Mouse (Mus musculus) embryonic stem cell, embryonic (primary cell): ENCODE measurements at regions not wholly inside any gene's neighbourhood (a gene's known extent, or its start where the extent isn't known, plus 50 kb on each side); places are given as distances from the start of the nearest gene placed in this dataset.

Source experiments
- CTCF ChIA-PET, 4 experiments: fragments of 300-600 bp in 2 of 4; fragments of 350-600 bp in 2 of 4; sonication (Branson Sonifier 250); formaldehyde crosslinking; loops; one replicate each; lab custom pipeline; 2022; ENCODE audit warnings: inconsistent platforms in 2 of 4; lab: Charles Lee
- POLR2A ChIA-PET, 4 experiments: fragments of 300-600 bp in 2 of 4; fragments of 350-600 bp in 2 of 4; sonication (Branson Sonifier 250); formaldehyde crosslinking; loops; one replicate each; lab custom pipeline; 2022; ENCODE audit warnings: antibody characterized with exemption in 4 of 4, inconsistent platforms in 1 of 4; lab: Charles Lee

DNA sequence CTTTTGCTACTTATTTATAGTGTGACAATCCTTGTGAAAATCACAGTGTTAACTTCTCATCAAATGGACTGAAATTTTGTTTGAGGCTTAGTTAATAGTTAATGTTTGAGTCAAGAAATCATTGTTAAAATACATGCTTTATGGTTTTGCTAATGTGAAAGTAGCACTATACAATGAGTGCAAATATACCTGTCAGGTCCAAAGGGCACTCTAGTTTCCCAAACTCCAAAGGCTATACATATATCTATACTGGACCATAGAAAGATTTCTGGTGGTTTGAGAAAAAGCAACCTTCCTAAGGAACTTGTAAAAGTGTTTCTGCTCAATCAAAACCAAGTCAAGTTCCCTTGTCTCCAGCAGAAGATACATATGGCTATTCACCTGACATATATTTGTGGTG is 258.3 kb upstream of the Dsel start:
- POLR2A ChIA-PET = no interaction called here
- CTCF ChIA-PET = no interaction called here

DNA sequence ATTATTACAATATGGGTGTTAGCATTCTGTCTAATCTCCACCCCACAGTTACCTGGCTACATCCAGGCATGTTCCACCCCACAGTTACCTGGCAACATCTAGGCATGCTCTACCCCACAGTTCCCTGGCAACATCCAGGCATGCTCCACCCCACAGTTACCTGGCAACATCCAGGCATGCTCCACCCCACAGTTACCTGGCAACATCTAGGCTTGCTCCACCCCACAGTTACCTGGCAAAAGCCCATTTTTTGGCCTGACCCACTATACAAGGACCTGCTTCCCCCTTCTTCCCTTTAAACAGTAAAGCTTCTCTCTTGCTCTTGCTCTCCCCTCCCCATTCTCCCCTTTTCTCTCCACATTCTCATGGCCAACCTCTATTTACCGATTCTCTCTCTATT is 238.7 kb upstream of the Dsel start:
- CTCF ChIA-PET = no interaction called here
- POLR2A ChIA-PET = no interaction called here

DNA sequence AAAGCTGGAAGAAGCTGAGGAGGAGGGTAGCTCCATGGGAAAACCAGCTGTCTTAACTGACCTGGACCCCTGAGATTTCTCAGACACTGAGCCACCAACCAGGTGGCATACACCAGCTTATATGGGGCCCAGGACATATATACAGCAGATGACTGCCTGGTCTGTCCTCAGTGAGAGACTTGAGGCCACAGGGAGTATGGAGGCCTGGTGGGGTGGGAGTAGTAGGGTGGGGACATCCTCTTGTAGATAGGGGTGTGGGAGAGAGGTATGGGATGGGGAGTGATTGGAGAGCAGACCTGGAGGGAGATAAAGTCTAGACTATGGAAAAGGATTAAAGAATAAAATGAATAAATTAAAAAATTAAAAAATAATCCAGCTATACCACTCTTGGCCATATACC is 195.2 kb upstream of the Dsel start:
- POLR2A ChIA-PET = no interaction called here
- CTCF ChIA-PET = no interaction called here

GRCm38 (mm10) chr1:112053926-112054325 is 189.2 kb upstream of the Dsel start:
- ChIA-PET POLR2A (no interaction called here), CTCF (no interaction called here)

- POLR2A ChIA-PET = no interaction called here
- CTCF ChIA-PET = no interaction called here
Measured at GRCm38 (mm10) chr1:112043061-112043460, 178.3 kb upstream of the Dsel start.

DNA sequence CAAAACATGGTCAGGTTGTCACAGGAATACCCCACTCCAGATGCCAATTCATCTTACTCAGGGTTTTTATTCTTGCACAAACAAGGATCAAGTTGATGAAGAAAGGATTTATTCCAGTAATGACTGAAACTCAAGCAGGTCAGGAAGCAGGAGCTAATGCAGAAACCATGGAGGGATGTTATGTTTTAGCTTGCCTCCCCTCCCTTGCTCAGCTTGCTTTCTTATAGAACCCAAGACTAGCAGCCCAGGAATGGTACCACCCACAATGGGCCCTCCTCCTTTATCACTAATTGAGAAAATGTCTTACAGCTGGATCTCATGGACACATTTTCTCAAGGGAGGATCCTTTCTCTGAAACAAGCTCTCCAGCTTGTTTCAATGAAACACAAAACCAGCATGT is 175.2 kb upstream of the Dsel start:
- ChIA-PET CTCF (no interaction called here), POLR2A (no interaction called here)

DNA sequence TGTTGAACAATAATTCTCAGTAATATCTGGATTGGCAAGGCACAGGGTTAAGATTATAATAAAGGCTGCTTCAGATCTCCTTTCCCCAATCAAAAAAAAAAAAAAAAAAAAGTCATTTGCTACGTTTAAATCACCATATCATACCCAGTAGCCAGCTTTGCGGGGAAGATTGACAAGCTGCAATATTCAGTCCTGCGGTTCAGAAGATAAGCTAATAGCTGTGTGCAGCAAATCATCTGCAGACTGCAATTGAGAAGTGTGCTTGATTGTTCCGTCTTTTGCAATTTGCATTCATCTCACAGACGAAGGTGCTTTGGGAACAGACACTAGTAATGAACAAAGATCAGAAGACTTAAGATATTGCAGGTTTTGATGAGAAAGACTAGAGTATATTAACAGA is 163.8 kb upstream of the Dsel start:
- POLR2A ChIA-PET = no interaction called here
- CTCF ChIA-PET = interaction anchor here in 1 of 4 experiments (0.7 kb wide), 1 partner anchor 120 kb away, joined by 3 read pairs; no protein-coding TSS in a partner anchor
